In the genomic region with DNA sequence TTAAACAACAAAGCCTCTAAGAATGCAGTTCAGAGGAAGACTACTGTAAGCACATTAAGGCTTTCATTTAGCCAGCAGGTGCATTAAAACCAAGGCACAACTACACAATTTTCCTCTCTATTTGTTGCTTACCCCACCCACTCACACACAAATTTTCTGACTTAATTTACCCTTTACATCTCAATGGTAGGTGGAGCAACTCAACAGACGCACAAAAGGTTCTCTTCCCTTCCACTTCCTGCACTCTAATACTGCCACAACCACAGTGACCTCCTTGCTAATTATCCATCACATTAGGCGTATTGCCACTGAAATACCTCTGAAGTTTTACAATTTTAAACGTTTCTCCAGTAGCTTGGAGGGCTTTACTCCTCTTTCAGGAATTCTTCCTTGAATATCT, we compare ENCODE assay signal across 28 mouse cellular contexts.
"Had no signal": no experiment of that assay in that cellular context is flagged by ENCODE, and none has a peak within 500 bp of the region (broad histone marks: within the 10 kb centered on the region; RNA-seq: fewer than 3 reads in every experiment).

No protein-coding gene starts in this region.

- H3K4me2 ChIP-seq: heart, embryonic 12.5 days; hindbrain, embryonic 12.5 days; hindbrain, embryonic 14.5 days; kidney, embryonic 15.5 days; limb, embryonic 13.5 days; limb, embryonic 15.5 days; liver, embryonic 12.5 days had no signal

- H3K4me1 ChIP-seq: heart, embryonic 10.5 days; heart, embryonic 12.5 days; hindbrain, embryonic 10.5 days; hindbrain, embryonic 12.5 days; kidney, embryonic 15.5 days; limb, embryonic 13.5 days; limb, embryonic 15.5 days; liver, embryonic 12.5 days had no signal

- H3K9me3 ChIP-seq: heart, embryonic 10.5 days; heart, embryonic 12.5 days; hindbrain, embryonic 10.5 days; hindbrain, embryonic 12.5 days; kidney, embryonic 15.5 days; limb, embryonic 13.5 days; limb, embryonic 15.5 days; liver, embryonic 12.5 days had no signal

- H3K4me3 ChIP-seq: gastrocnemius, adult 2 months; heart, embryonic 10.5 days; heart, embryonic 12.5 days; hindbrain, embryonic 10.5 days; hindbrain, embryonic 12.5 days; kidney, embryonic 15.5 days; limb, embryonic 13.5 days; limb, embryonic 15.5 days; liver, embryonic 12.5 days had no signal

- H3K27ac ChIP-seq: gastrocnemius, adult 2 months; heart, embryonic 10.5 days; hindbrain, embryonic 10.5 days; hindbrain, embryonic 12.5 days; hindbrain, embryonic 14.5 days; kidney, embryonic 15.5 days; kidney, postnatal 0 days; limb, embryonic 13.5 days; limb, embryonic 15.5 days; liver, embryonic 12.5 days; liver, embryonic 14.5 days had no signal

- H3K9ac ChIP-seq: heart, embryonic 12.5 days; hindbrain, embryonic 12.5 days; hindbrain, embryonic 14.5 days; kidney, embryonic 15.5 days; limb, embryonic 13.5 days; limb, embryonic 15.5 days; liver, embryonic 12.5 days; liver, embryonic 14.5 days had no signal

- ATAC-seq: hindbrain, embryonic 16.5 days; inflammation-experienced regulatory T-cells, adult 6 months; intestine, embryonic 16.5 days; liver, embryonic 12.5 days had no signal

- H3K27me3 ChIP-seq: heart, embryonic 12.5 days; hindbrain, embryonic 12.5 days; kidney, embryonic 15.5 days; limb, embryonic 13.5 days; limb, embryonic 15.5 days; liver, embryonic 12.5 days had no signal

- DNase-seq: gastrocnemius, adult 2 months; gastrocnemius, postnatal 10 days; gastrocnemius, postnatal 25 days; heart, adult 18-20 months; heart, postnatal 10 days; heart, postnatal 4 days; kidney, adult 11 months; kidney, adult 2 months; kidney, adult 9 months; kidney, postnatal 14 days; kidney, postnatal 36 days; layer of hippocampus, adult 9-11 months; layer of hippocampus, postnatal 36 days; left cerebral cortex, postnatal 4 days had no signal
